Mouse (Mus musculus) MEL-GATA-1-ER (cell line): ENCODE measurements at regions not wholly inside any gene's neighbourhood (a gene's known extent, or its start where the extent isn't known, plus 50 kb on each side); places are given as distances from the start of the nearest gene placed in this dataset.

Experiments used
- DNase-seq: peaks from one replicate; pipeline ENCODE4 v3.0.0-alpha.2; 2012; ENCODE audit warnings: low read depth; ENCODE audit errors: extremely low read depth

GRCm38 (mm10) chr7:68686396-68687139, 62.5 kb downstream of the Arrdc4 start:
- no peak for DNase-seq

- DNase-seq: no peak
These were observed 66.0 kb downstream of the Arrdc4 start for GRCm38 (mm10) chr7:68682929-68683643.

GRCm38 (mm10) chr7:68682318-68682728, 66.7 kb downstream of the Arrdc4 start:
- no peak for DNase-seq

GRCm38 (mm10) chr7:68679770-68680169, 69.3 kb downstream of the Arrdc4 start:
- DNase-seq: no peak

GRCm38 (mm10) chr7:68667790-68668732, 81.0 kb downstream of the Arrdc4 start:
- DNase-seq: no peak

- no peak for DNase-seq
These were observed 81.8 kb downstream of the Arrdc4 start for GRCm38 (mm10) chr7:68667215-68667614.

- DNase-seq: no peak
These were observed 92.7 kb downstream of the Arrdc4 start for GRCm38 (mm10) chr7:68656354-68656753.

GRCm38 (mm10) chr7:68653534-68653933, 95.5 kb downstream of the Arrdc4 start:
- no peak for DNase-seq

- DNase-seq: no peak
These were observed 97.6 kb downstream of the Arrdc4 start for GRCm38 (mm10) chr7:68651418-68651817.

GRCm38 (mm10) chr7:68637556-68638215, 111.4 kb downstream of the Arrdc4 start:
- DNase-seq: no peak

- no peak for DNase-seq
These were observed 128.0 kb downstream of the Arrdc4 start for GRCm38 (mm10) chr7:68621080-68621479.

GRCm38 (mm10) chr7:68610499-68610898, 138.5 kb downstream of the Arrdc4 start:
- no peak for DNase-seq

GRCm38 (mm10) chr7:68607170-68607569, 141.9 kb downstream of the Arrdc4 start:
- DNase-seq: no peak

GRCm38 (mm10) chr7:68606278-68606677, 142.8 kb downstream of the Arrdc4 start:
- DNase-seq: no peak

- no peak for DNase-seq
These were observed 145.3 kb downstream of the Arrdc4 start for GRCm38 (mm10) chr7:68603711-68604110.

GRCm38 (mm10) chr7:68602003-68602402, 147.0 kb downstream of the Arrdc4 start:
- no peak for DNase-seq

- DNase-seq: no peak
These were observed 155.0 kb downstream of the Arrdc4 start for GRCm38 (mm10) chr7:68594017-68594386.

GRCm38 (mm10) chr7:68593344-68594016, 155.6 kb downstream of the Arrdc4 start:
- no peak for DNase-seq

- no peak for DNase-seq
These were observed 166.3 kb downstream of the Arrdc4 start for GRCm38 (mm10) chr7:68582540-68583325.

- DNase-seq: no peak
These were observed 168.4 kb downstream of the Arrdc4 start for GRCm38 (mm10) chr7:68580650-68581049.
